Mouse (Mus musculus): ENCODE results near the gene Cep44. TPM values are rescaled to one million over a fixed set of nuclear protein-coding genes. Genes with fewer than 3 reads are reported as not detected.

Cep44 gene
- polyA plus RNA-seq, 1 experiment, result 20.4 TPM

DNA sequence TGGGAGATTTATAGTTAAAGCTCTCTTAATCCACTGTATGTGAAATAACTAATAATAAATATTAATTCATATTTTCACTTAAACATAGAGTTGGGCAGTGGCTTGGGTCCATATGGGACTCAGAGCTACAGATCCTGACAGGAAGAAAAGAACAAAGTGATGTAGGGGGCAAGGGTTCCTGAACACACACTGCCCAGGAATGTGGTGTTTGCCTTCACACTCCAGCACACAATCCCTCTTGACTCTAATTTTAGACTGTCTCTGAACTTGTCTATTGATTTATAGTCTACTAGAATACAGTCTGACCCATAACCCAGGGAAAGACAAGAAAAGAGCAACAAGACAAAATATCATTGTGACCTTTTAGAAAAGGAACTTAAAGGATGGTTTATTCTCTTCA lies 48.9 kb downstream of the Cep44 start:
- TF ChIP-seq POLR2A (IDR thresholded peaks at IDR 0.05; ENCODE audit: borderline replicate concordance, low read depth, low read length), result no peak
- no peak for TF ChIP-seq CTCF (IDR thresholded peaks at IDR 0.05; ENCODE audit: low read depth, low read length)
- Histone ChIP-seq H3K4me1 (ENCODE audit: control insufficient read depth, insufficient read depth, low read length) (no peaks in the 10 kb centered on the region), H3K27ac (ENCODE audit: insufficient read depth, low read depth, low read length) (no peak overlapping the region), H3K4me3 (ENCODE audit: insufficient read depth, low read length) (no peak overlapping the region)

DNA sequence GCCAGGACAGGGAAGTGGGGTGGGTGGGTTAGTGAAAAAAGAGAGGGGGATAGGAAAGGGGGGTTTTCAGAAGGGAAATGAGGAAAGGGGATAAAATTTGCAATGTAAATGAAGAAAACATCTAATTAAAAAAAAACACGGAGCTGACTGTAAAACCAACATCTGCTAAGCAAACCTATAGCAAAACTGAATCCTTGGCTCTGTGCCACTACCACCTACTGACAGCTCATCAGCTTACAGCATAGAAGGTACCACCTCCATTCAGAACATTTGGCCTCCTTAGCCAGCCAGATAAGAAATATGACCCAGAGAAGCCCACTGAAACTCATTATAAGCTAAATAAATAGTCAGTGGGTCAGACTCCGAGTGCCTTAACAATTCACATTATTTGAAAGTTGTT lies 61.4 kb downstream of the Cep44 start:
- Histone ChIP-seq H3K4me3 (ENCODE audit: insufficient read depth, low read length) (no peak overlapping the region), H3K27ac (ENCODE audit: insufficient read depth, low read depth, low read length) (no peak overlapping the region), H3K4me1 (ENCODE audit: control insufficient read depth, insufficient read depth, low read length) (peaks cover 4% of the 10 kb centered on the region; the same call in 1 of the 2 replicates)
- TF ChIP-seq CTCF (IDR thresholded peaks at IDR 0.05; ENCODE audit: low read depth, low read length) (no peak), POLR2A (IDR thresholded peaks at IDR 0.05; ENCODE audit: borderline replicate concordance, low read depth, low read length) (no peak)

DNA sequence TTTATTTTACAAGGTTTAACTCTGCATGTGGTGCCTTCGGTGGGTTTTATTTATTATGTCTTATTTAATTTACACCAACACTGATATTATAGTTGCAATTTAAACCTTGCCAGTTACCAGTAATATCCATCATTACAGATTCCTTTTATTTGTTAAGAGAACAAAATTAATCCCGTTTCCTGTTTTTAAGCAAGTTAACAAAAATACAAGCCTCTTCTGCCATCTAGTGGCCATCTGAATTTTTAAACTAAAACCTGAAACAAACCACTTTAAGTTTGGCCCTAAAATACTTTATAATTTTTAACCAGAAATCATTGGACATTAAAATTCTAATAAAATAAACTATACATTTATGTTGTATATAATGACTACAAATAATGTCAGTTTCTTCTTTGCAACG lies 64.8 kb downstream of the Cep44 start:
- H3K4me1 ChIP-seq (ENCODE audit: control insufficient read depth, insufficient read depth, low read length), result no peaks in the 10 kb centered on the region
- no peak overlapping the region for H3K27ac ChIP-seq (ENCODE audit: insufficient read depth, low read depth, low read length)
- TF ChIP-seq CTCF (IDR thresholded peaks at IDR 0.05; ENCODE audit: low read depth, low read length) (no peak), POLR2A (IDR thresholded peaks at IDR 0.05; ENCODE audit: borderline replicate concordance, low read depth, low read length) (no peak)
- H3K4me3 ChIP-seq (ENCODE audit: insufficient read depth, low read length), result no peak overlapping the region

Other genes with a start within 250 kb of the Cep44 start
- 36.0 and 36.7 TPM in 2 replicates for gene Fbxo8, start within 50 bp of the Cep44 start, polyA plus RNA-seq (2012; ENCODE audit: insufficient read depth, insufficient read length, missing spikeins)